Mouse (Mus musculus) inflammation-experienced regulatory T-cells, adult 6 months (primary cell): ENCODE data around the gene Snx10. TPM values are rescaled to one million over a fixed set of nuclear protein-coding genes. Genes with fewer than 3 reads are reported as not detected.
"Not testable (repeated sequence)": the region's sequence is repeated elsewhere in the genome, so short reads cannot be mapped to it uniquely, and the experiment has no call there.

Experiments
- ATAC-seq: one replicate; pipeline ENCODE4 v1.8.0; 2017
- polyA plus RNA-seq, 3 experiments: library from polyadenylated mRNA; unstranded; fragments of 100-300 nt; shearing (Covaris generic); gene quantifications; one replicate each; pipeline ENCODE4 v1.2.1; 2017

Snx10 gene
- polyA plus RNA-seq, result 10 to 100 TPM; 26.4 to 55.3 (median 36.4) TPM

GRCm38 (mm10) chr6:51523807-51524320 is at the start of gene Snx10:
Snx10 (plus strand) TSS chr6:51523901.
- peak; percentile 44 for ATAC-seq

DNA sequence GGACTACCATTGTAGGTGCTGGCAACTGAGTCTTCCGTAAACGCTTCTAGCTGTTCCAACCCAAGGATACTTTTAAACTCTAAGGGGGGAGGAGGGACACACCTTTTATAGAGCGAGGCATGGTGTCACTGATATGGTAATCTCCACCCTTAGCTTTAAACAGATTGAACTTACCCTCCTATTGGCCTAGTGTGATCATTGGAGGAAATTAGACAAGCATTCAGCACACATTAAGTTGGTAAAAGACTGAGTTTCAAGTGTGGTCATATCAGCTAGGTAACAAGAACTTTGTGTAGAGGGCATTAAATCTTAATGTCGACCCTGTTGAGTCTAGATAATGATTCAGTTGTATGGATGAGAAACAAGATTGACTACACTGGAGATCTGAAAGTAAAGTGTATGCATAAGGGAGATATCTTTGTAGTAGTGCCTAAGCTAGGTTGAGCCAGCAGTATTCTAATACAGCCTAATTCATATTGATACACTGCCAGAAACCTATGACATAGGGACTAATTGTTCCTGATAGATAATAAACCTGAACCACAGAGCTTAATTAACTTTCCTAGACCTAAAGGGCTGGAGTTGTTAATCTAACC is 44.5 kb upstream of the Snx10 start:
- no peak for ATAC-seq

DNA sequence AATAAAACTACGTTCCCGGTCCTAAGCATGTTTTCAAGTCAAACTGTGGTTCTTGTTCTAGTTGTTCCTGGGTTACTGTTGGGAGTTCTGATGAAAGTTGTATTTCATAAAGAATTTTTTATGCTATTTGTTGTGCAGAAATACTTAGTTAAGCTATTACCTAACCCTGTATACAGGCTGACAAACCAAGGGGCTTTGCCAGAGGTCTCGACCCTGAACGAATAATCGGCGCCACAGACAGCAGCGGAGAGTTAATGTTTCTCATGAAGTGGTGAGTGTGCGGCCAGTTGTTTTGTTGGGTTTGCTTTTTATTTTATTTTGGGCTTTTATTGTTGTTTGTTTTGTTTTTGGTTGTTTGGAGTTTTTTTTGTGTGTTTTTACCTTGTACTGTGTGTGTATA is 42.2 kb upstream of the Snx10 start:
- ATAC-seq, result no peak

GRCm38 (mm10) chr6:51483861-51484260 is 39.8 kb upstream of the Snx10 start:
- ATAC-seq, result no peak

GRCm38 (mm10) chr6:51484556-51484955 is 39.1 kb upstream of the Snx10 start:
- ATAC-seq, result not testable (repeated sequence)

GRCm38 (mm10) chr6:51485646-51486045 is 38.1 kb upstream of the Snx10 start:
- no peak for ATAC-seq

DNA sequence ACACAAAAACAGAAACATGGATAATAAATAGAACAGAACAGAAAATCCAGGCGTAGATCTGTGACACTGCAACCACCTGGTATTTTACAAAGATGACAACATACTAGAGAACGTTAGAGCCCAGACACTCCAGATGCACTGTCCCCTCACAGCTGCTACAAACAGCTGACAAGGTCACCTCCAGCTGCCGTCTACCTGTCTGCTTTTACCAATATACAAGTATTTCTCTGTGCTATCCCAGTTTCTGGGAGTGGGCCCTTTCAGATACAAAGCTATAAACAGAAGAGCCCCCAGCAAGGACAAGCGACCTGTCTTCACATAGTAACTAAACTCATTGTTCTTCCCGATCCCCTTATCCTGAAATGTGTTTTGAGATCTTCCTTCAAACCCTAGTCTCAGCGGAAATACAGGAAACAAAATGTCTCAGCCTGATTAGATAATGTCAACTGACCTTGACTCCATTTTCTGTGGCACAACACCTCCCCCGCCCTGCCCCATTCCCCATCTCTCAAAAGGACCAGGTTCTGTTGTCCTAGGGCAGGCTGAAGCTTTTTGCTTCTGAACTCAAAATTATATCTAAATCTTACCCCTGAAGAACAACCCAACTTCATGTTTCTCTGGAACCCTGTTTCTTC is 37.5 kb upstream of the Snx10 start:
- ATAC-seq, result no peak

DNA sequence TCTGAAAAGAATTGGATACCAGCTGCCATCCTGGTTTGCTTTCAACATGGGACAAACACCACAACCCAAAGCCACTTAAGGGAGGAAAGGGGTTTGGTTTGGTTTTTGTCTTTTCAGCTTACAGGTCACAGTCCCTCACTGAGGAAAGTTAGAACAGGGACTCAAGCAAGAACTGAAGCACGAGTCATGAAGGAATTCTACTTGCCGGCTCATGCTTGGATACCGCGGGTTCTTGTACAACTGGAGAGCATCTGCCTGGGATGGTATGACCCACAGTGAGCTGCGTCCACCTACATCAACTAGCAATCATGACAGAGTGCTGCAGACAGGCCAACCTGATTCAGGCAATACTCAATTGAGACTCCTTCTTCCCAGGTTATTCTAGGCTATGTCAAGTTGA is 37.0 kb upstream of the Snx10 start:
- ATAC-seq, result no peak

DNA sequence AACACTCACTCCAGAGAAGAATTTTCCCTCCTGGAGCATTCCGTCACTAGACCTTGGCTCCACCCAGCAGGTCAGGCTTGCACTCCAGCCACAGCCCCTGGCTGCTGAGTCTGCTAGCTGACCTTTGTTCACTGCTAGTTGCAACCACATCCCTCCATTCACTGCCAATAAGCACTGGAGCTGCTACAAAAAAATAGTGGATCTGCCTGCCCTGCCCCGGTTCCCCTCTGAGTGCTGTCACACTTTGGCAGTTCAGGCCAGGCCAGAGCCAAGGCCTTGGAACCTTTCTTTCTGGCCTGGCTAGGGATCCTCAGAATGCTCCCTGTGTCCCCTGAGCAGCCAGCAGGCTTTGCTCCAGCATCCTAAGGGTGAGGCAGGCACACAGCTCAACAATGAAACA is 33.9 kb upstream of the Snx10 start:
- ATAC-seq, result no peak

DNA sequence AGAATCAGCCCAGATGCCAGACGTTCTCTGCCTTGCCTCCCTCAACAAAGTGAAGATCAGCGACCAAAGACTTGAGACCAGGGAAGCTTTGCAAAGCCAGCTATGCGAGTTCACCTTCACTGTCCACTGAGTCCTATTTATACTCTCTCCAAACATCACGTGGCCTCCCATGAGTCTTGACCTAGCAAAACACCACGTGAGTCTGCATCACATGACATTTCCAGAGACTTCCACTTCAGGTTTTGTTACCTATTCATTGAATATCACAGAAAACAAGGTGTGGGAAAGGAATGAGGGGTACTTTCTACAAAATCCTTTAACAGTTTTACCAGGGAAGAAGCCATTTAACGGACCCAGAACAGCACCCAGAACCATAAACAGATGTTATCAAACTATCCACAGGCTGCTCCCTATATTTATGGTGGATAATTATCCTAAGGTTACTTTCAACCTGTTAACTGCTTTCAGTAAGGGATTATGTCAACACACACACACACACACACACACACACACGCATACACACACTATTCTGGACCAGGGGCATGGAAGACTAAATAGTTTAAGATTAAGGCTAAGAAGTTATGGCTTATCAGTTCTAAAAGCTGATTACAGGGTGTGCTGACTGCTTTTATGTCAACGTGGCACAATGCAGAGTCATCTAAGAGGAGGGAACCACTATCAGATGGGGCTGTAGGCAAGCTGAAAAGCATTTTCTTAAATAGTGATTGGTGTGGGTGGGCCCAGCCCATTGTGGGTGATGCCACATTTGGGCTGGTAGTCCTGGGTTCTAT is 26.2 kb upstream of the Snx10 start:
- ATAC-seq, result no peak

GRCm38 (mm10) chr6:51505671-51506070 is 18.0 kb upstream of the Snx10 start:
- no peak for ATAC-seq

- ATAC-seq, result no peak
Observed at GRCm38 (mm10) chr6:51507556-51507955, 16.1 kb upstream of the Snx10 start.

DNA sequence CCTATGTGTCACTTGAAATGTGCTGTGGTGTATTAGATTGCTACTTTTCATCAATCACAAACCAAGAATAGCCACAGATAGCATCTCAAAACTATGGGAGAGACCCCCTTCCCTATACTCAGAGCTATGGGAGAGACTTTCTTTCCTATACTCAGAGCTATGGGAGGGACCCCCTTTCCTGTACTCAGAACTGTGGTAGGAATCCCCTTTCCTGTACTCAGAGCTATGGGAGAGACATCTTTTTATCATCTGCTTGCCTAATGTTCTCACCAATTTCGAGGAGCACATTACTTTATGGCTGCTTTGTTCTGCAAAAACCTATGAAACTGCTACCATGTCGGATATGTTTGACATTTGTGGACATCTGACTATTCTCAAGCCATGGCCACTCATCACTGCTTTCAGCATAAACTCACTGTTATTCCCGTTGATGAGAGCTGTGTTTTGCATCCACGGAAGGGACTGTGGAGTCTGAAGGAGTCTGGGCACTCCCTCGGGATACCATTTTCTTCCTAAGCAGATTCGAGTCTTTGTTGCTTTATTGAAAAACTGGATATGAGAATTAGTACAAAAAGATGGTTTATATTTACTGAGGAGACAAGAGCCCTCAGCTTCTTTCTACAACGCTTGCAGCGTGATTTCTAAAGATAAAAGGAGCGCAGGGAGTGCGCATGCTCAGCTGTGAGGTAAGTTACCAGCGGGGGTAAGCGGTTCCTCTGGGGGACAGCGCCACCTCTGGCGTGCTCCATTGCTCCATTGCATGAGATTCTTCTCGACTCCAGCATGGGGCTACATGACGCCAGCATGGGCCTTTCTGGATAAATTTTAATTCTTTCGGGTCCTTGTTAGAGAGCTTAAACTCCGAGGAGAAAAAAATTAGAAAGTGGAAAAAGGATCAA is 14.7 kb upstream of the Snx10 start:
- ATAC-seq, result peak; percentile 94

DNA sequence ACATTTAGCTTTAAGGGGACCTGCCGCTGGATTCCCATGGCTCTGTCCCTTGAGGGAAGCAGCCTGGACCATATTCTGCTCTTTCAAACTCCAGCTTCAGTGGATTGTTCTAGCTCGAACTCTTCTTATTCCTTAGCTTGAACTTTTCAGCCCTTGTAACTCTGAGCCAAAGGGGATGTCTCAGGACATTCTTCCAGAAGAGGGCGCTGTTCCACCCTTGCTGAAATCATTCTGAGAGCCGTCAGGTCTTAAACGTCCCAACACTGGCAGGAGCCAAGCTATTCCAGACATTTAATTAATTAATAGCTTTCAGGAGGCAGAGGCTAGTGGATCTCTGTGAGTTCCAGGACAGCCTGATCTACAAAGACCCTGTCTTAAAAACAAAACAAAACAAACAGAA is 13.6 kb upstream of the Snx10 start:
- peak; percentile 53 for ATAC-seq

GRCm38 (mm10) chr6:51510946-51511345 is 12.8 kb upstream of the Snx10 start:
- no peak for ATAC-seq

GRCm38 (mm10) chr6:51513745-51514144 is 10.0 kb upstream of the Snx10 start:
- no peak for ATAC-seq

DNA sequence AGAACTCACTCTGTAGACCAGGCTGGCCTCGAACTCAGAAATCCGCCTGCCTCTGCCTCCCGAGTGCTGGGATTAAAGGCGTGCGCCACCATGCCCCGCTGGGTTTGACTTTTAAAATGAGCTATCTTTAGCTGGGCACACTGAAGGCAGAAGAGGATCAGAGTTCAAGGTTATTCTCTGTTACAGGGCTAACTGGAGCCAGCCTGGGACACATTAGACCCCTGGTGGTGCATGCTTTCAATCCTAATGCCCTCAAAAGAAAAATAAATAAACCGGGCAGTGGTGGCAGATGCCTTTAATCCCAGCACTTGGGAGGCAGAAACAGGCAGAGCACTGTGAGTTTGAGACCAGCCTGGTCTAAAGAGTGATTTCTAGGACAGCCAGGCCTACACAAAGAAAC is 8.8 kb upstream of the Snx10 start:
- ATAC-seq, result no peak

GRCm38 (mm10) chr6:51523310-51523709 is 391 bp upstream of the Snx10 start:
- no peak for ATAC-seq

DNA sequence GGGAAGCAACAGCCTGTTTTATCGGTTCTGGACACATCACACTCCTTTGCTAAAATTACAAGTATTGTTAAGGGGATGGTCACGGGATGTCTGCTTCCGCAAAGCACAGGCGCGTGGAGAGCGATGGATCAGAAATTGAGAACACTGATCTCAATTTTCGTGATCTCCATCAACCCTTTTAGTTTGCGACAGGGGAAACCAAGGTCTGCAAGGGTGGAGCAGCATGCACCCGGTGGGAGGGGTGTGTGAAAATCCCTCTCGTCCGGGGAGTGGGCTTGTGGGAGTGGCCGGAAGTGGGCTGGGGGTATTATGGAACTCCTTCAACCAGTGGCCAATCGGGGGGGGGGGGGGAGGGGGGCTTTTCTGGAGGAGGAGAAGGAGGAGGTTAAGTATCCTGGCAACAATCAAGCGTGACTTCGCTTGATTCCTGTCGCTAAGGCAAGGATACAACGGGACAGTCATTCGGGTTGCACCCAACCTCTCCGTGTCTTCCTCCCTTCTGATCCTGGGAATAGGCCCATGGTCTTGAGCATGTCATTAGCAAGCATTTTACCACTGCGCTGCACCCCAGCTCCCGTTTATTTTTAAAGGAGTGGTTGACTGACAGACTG is 725 bp downstream of the Snx10 start:
- ATAC-seq, result peak; percentile 39

GRCm38 (mm10) chr6:51525001-51525400 is 1.3 kb downstream of the Snx10 start:
- peak; percentile 28 for ATAC-seq

GRCm38 (mm10) chr6:51529457-51529856 is 5.8 kb downstream of the Snx10 start:
- no peak for ATAC-seq
